Mouse (Mus musculus) liver, adult (tissue): ENCODE measurements around the gene Myof.

Experiments
- GATA4 ChIP-seq: IDR thresholded peaks from 2 replicates; pipeline ENCODE4 v1.6.1; 2014; ENCODE audit warnings: mild to moderate bottlenecking, low read length; ENCODE audit not compliant: insufficient replicate concordance

Gene Myof

GRCm38 (mm10) chr19:38043281-38043981 lies at the start of gene Myof:
Gene Myof, minus strand, starts transcription at chr19:38043577.
- no peak for TF ChIP-seq GATA4

- TF ChIP-seq GATA4 = no peak
Observed at GRCm38 (mm10) chr19:38091512-38091985, 48.2 kb upstream of the Myof start.

GRCm38 (mm10) chr19:38089358-38089757 lies 46.0 kb upstream of the Myof start:
- no peak for TF ChIP-seq GATA4

GRCm38 (mm10) chr19:38086948-38087551 lies 43.7 kb upstream of the Myof start:
- TF ChIP-seq GATA4 = no peak

GRCm38 (mm10) chr19:38085841-38086240 lies 42.5 kb upstream of the Myof start:
- TF ChIP-seq GATA4 = no peak

- TF ChIP-seq GATA4 = no peak
Observed at GRCm38 (mm10) chr19:38082931-38083525, 39.7 kb upstream of the Myof start.

GRCm38 (mm10) chr19:38081361-38081760 lies 38.0 kb upstream of the Myof start:
- no peak for TF ChIP-seq GATA4

GRCm38 (mm10) chr19:38077851-38078540 lies 34.6 kb upstream of the Myof start:
- no peak for TF ChIP-seq GATA4

GRCm38 (mm10) chr19:38076251-38076650 lies 32.9 kb upstream of the Myof start:
- no peak for TF ChIP-seq GATA4

- TF ChIP-seq GATA4 = no peak
Observed at GRCm38 (mm10) chr19:38075051-38075450, 31.7 kb upstream of the Myof start.

- TF ChIP-seq GATA4 = no peak
Observed at GRCm38 (mm10) chr19:38073226-38073625, 29.8 kb upstream of the Myof start.

GRCm38 (mm10) chr19:38064051-38064450 lies 20.7 kb upstream of the Myof start:
- no peak for TF ChIP-seq GATA4

- no peak for TF ChIP-seq GATA4
Observed at GRCm38 (mm10) chr19:38063201-38063600, 19.8 kb upstream of the Myof start.

- TF ChIP-seq GATA4 = no peak
Observed at GRCm38 (mm10) chr19:38056931-38057330, 13.6 kb upstream of the Myof start.

- no peak for TF ChIP-seq GATA4
Observed at GRCm38 (mm10) chr19:38056276-38056675, 12.9 kb upstream of the Myof start.

GRCm38 (mm10) chr19:38055798-38056197 lies 12.4 kb upstream of the Myof start:
- no peak for TF ChIP-seq GATA4
